Mouse (Mus musculus) cortical plate, adult 2 months (tissue): Measurements from ENCODE around the gene Cdon.

Experiments used
- CTCF ChIP-seq: fragments of 200-500 bp; IDR thresholded peaks from 2 replicates; pipeline ENCODE4 v1.5.1; 2011; ENCODE audit warnings: mild to moderate bottlenecking, control low read depth, low read length; ENCODE audit not compliant: insufficient read depth; ENCODE audit errors: extremely low read depth
- POLR2A ChIP-seq: fragments of 200-500 bp; IDR thresholded peaks from 2 replicates; pipeline ENCODE4 v1.6.1; 2011; ENCODE audit warnings: mild to moderate bottlenecking, low read length, control low read depth; ENCODE audit not compliant: insufficient read depth; ENCODE audit errors: extremely low read depth

- no peak for TF ChIP-seq POLR2A
- no peak for TF ChIP-seq CTCF
Measured at GRCm38 (mm10) chr9:35423265-35423664, 2.3 kb downstream of the Cdon start.
